Mouse (Mus musculus): ENCODE measurements around the gene Lima1.

- TF ChIP-seq POLR2A (IDR thresholded peaks at IDR 0.05; ENCODE audit: extremely low read depth, insufficient read depth, low read length) (no peak), CTCF (IDR thresholded peaks at IDR 0.05; ENCODE audit: extremely low read depth, insufficient read depth, low read length) (no peak)
These were observed 84.8 kb downstream of the Lima1 start for GRCm38 (mm10) chr15:99790464-99790863.

Data from cortical plate, adult 2 months (tissue).